Mouse (Mus musculus) heart, embryonic 14.5 days (tissue): ENCODE measurements around the gene Zdhhc14. TPM values are rescaled to one million over a fixed set of nuclear protein-coding genes. Genes with fewer than 3 reads are reported as not detected.

Source experiments
- ATAC-seq: fragments of 200-750 bp; cut with Nextera tagmentation; 2 replicates; pipeline ENCODE4 v1.8.0; 2017; ENCODE audit warnings: low read depth, moderate TSS enrichment; ENCODE audit not compliant: insufficient number of reproducible peaks, insufficient read depth, low FRiP score
- H3K27ac ChIP-seq, 2 experiments: fragments of 200-500 bp in 1 of 2; fragments of 300-500 bp in 1 of 2; sonication (generic) in 1 of 2; replicated peaks in 1 of 2; 2 replicates each; pipeline ENCODE4 v1.5.1; 2012 to 2014; ENCODE audit warnings: low read depth in 2 of 2, low read length in 2 of 2, control low read depth in 1 of 2, mild to moderate bottlenecking in 1 of 2, mixed read lengths in 1 of 2; ENCODE audit not compliant: control insufficient read depth in 1 of 2, insufficient read depth in 1 of 2
- H3K27me3 ChIP-seq: fragments of 300-500 bp; sonication (generic); 2 replicates; pipeline ENCODE4 v1.6.1; 2014; ENCODE audit warnings: mild to moderate bottlenecking, low read length, control low read depth; ENCODE audit not compliant: control insufficient read depth, insufficient read depth
- H3K36me3 ChIP-seq: fragments of 300-500 bp; sonication (generic); 2 replicates; pipeline ENCODE4 v1.6.1; 2014; ENCODE audit warnings: mild to moderate bottlenecking, control low read depth, low read length, mixed read lengths; ENCODE audit not compliant: control insufficient read depth, insufficient read depth
- H3K4me1 ChIP-seq, 2 experiments: fragments of 200-500 bp in 1 of 2; fragments of 300-500 bp in 1 of 2; sonication (generic) in 1 of 2; 2 replicates each; pipeline ENCODE4 v1.6.1; 2012 to 2014; ENCODE audit warnings: low read length in 2 of 2, control low read depth in 1 of 2, mixed read lengths in 1 of 2; ENCODE audit not compliant: control insufficient read depth in 2 of 2, insufficient read depth in 2 of 2
- H3K4me2 ChIP-seq: fragments of 300-500 bp; sonication (generic); 2 replicates; pipeline ENCODE4 v1.6.1; 2014; ENCODE audit warnings: mild to moderate bottlenecking, low read length
- H3K4me3 ChIP-seq, 2 experiments: fragments of 200-500 bp in 1 of 2; fragments of 300-500 bp in 1 of 2; sonication (generic) in 1 of 2; 2 replicates each; pipeline ENCODE4 v1.5.1; 2012 to 2014; ENCODE audit warnings: low read length in 2 of 2, mild to moderate bottlenecking in 2 of 2, control low read depth in 1 of 2, low read depth in 1 of 2, moderate library complexity in 1 of 2; ENCODE audit not compliant: control insufficient read depth in 1 of 2, insufficient read depth in 1 of 2
- H3K9ac ChIP-seq: fragments of 300-500 bp; sonication (generic); 2 replicates; pipeline ENCODE4 v1.6.1; 2014; ENCODE audit warnings: mild to moderate bottlenecking, low read length
- H3K9me3 ChIP-seq: fragments of 300-500 bp; sonication (generic); 2 replicates; pipeline ENCODE4 v1.6.1; 2016; ENCODE audit warnings: low read length, control low read depth; ENCODE audit not compliant: control insufficient read depth
- WGBS: fragments of 180-500 bp; shearing (Covaris S2); extraction: QIAGEN DNeasy Blood & Tissue Kit; methylation state at CpG from one replicate; pipeline ENCODE4 v1.1.7; 2014; 5-methylcytosine and 5-hydroxymethylcytosine counted together
- polyA plus RNA-seq: library from polyadenylated mRNA; unstranded; fragments of >200 nt; fragmentation: Nextera tagmentation; extraction: Ambion mirVana; gene quantifications from 2 replicates; pipeline ENCODE4 v1.2.1, GENCODE M21; 2014

Gene Zdhhc14
- polyA plus RNA-seq, 1 experiment from 2014 or later, result 1.5 TPM

GRCm38 (mm10) chr17:5591604-5592209 lies 99.3 kb downstream of the Zdhhc14 start:
- H3K4me3 ChIP-seq, result no peak overlapping the region
- H3K36me3 ChIP-seq, result no peaks in the 10 kb centered on the region
- no peak overlapping the region for H3K9ac ChIP-seq
- H3K4me2 ChIP-seq, result no peak overlapping the region
- 44% methylated on average over 6 of the region's 6 CpGs for WGBS
- no peak for ATAC-seq
- H3K9me3 ChIP-seq, result no peaks in the 10 kb centered on the region
- H3K27me3 ChIP-seq, result no peaks in the 10 kb centered on the region
- peaks cover 0 to 2% of the 10 kb centered on the region in 2 experiments; a peak in 1 of 4 replicates for H3K4me1 ChIP-seq
- no peak overlapping the region; a peak in 1 of 4 replicates for H3K27ac ChIP-seq

GRCm38 (mm10) chr17:5593071-5593470 lies 100.7 kb downstream of the Zdhhc14 start:
- H3K4me3 ChIP-seq, result no peak overlapping the region
- no peaks in the 10 kb centered on the region for H3K36me3 ChIP-seq
- no peak overlapping the region for H3K27ac ChIP-seq
- no peak for ATAC-seq
- H3K9ac ChIP-seq, result no peak overlapping the region
- 48% methylated on average over 2 of the region's 2 CpGs for WGBS
- no peak overlapping the region for H3K4me2 ChIP-seq
- H3K4me1 ChIP-seq, result peaks cover 0 to 2% of the 10 kb centered on the region in 2 experiments; a peak in 1 of 4 replicates
- no peaks in the 10 kb centered on the region for H3K27me3 ChIP-seq
- H3K9me3 ChIP-seq, result no peaks in the 10 kb centered on the region

- no peak overlapping the region for H3K4me2 ChIP-seq
- no peak overlapping the region for H3K4me3 ChIP-seq
- peaks cover 0 to 2% of the 10 kb centered on the region in 2 experiments; a peak in 1 of 4 replicates for H3K4me1 ChIP-seq
- no peak for ATAC-seq
- no peak overlapping the region for H3K9ac ChIP-seq
- H3K36me3 ChIP-seq, result no peaks in the 10 kb centered on the region
- H3K27me3 ChIP-seq, result no peaks in the 10 kb centered on the region
- no peaks in the 10 kb centered on the region for H3K9me3 ChIP-seq
- H3K27ac ChIP-seq, result no peak overlapping the region
- WGBS, result 63% methylated on average over 5 of the region's 5 CpGs
These were observed 102.7 kb downstream of the Zdhhc14 start for GRCm38 (mm10) chr17:5595068-5595467.

- Histone ChIP-seq H3K4me2 (no peak overlapping the region), H3K9ac (no peak overlapping the region), H3K27me3 (no peaks in the 10 kb centered on the region), H3K4me1 (peaks cover 0 to 2% of the 10 kb centered on the region in 2 experiments; a peak in 1 of 4 replicates), H3K27ac (peak overlapping the region in 1 of 2 experiments; percentile 9; a peak in 1 of 4 replicates), H3K4me3 (no peak overlapping the region), H3K9me3 (no peaks in the 10 kb centered on the region), H3K36me3 (no peaks in the 10 kb centered on the region)
- 28% methylated on average over 3 of the region's 3 CpGs for WGBS
- peak; percentile 50; the same call in 1 of the 2 replicates for ATAC-seq
These were observed 104.1 kb downstream of the Zdhhc14 start for GRCm38 (mm10) chr17:5596490-5596889.

GRCm38 (mm10) chr17:5598999-5599398 lies 106.6 kb downstream of the Zdhhc14 start:
- no peaks in the 10 kb centered on the region for H3K27me3 ChIP-seq
- H3K9me3 ChIP-seq, result no peaks in the 10 kb centered on the region
- no peak overlapping the region for H3K4me3 ChIP-seq
- H3K9ac ChIP-seq, result no peak overlapping the region
- H3K36me3 ChIP-seq, result no peaks in the 10 kb centered on the region
- ATAC-seq, result no peak
- H3K4me1 ChIP-seq, result peaks cover 0 to 2% of the 10 kb centered on the region in 2 experiments; a peak in 1 of 4 replicates
- 69% methylated on average over 4 of the region's 4 CpGs for WGBS
- H3K27ac ChIP-seq, result no peak overlapping the region
- no peak overlapping the region for H3K4me2 ChIP-seq

GRCm38 (mm10) chr17:5600505-5601027 lies 108.2 kb downstream of the Zdhhc14 start:
- no peaks in the 10 kb centered on the region for H3K27me3 ChIP-seq
- no peak overlapping the region for H3K9ac ChIP-seq
- WGBS, result 76% methylated on average over 8 of the region's 8 CpGs
- H3K36me3 ChIP-seq, result no peaks in the 10 kb centered on the region
- no peak overlapping the region for H3K4me3 ChIP-seq
- H3K27ac ChIP-seq, result no peak overlapping the region
- no peak overlapping the region for H3K4me2 ChIP-seq
- no peak for ATAC-seq
- H3K9me3 ChIP-seq, result no peaks in the 10 kb centered on the region
- H3K4me1 ChIP-seq, result peaks cover 0 to 2% of the 10 kb centered on the region in 2 experiments; a peak in 1 of 4 replicates

- Histone ChIP-seq H3K9ac (no peak overlapping the region), H3K9me3 (no peaks in the 10 kb centered on the region), H3K4me1 (no peaks in the 10 kb centered on the region), H3K36me3 (no peaks in the 10 kb centered on the region), H3K27ac (no peak overlapping the region), H3K4me3 (no peak overlapping the region), H3K27me3 (no peaks in the 10 kb centered on the region), H3K4me2 (no peak overlapping the region)
- 74% methylated on average over 6 of the region's 6 CpGs for WGBS
- ATAC-seq, result no peak
These were observed 109.6 kb downstream of the Zdhhc14 start for GRCm38 (mm10) chr17:5601953-5602352.
